Mouse (Mus musculus) embryonic fibroblast, embryonic 13.5 days (primary cell): ENCODE data around the gene 2410004B18Rik.

Experiments used
- CTCF ChIP-seq: IDR thresholded peaks from 2 replicates; pipeline ENCODE4 v1.5.1; 2011; ENCODE audit warnings: mild to moderate bottlenecking, control low read depth, low read length, moderate library complexity, borderline replicate concordance; ENCODE audit not compliant: insufficient read depth
- POLR2A ChIP-seq: IDR thresholded peaks from 2 replicates; pipeline ENCODE4 v1.6.1; 2011; ENCODE audit warnings: low read depth, mild to moderate bottlenecking, control low read depth, low read length, moderate library complexity

- TF ChIP-seq POLR2A = no peak
- no peak for TF ChIP-seq CTCF
Observed at GRCm38 (mm10) chr3:145959824-145960223, 22.0 kb downstream of the 2410004B18Rik start.
